Mouse (Mus musculus) bone marrow, adult 2 months (tissue): Measurements from ENCODE around the gene Nox3.

Experiments
- CTCF ChIP-seq: fragments of 200-500 bp; IDR thresholded peaks from 2 replicates; pipeline ENCODE4 v1.5.1; 2011; ENCODE audit warnings: low read length, control low read depth; ENCODE audit not compliant: control insufficient read depth, insufficient read depth
- POLR2A ChIP-seq: fragments of 200-500 bp; IDR thresholded peaks from 2 replicates; pipeline ENCODE4 v1.6.1; 2011; ENCODE audit warnings: low read depth, mild to moderate bottlenecking, control low read depth, low read length, borderline replicate concordance; ENCODE audit not compliant: control insufficient read depth

GRCm38 (mm10) chr17:3705350-3705930 lies 9.4 kb upstream of the Nox3 start:
- TF ChIP-seq POLR2A, result no peak
- no peak for TF ChIP-seq CTCF
